Mouse (Mus musculus): ENCODE measurements at regions not wholly inside any gene's neighbourhood (a gene's known extent, or its start where the extent isn't known, plus 50 kb on each side); places are given as distances from the start of the nearest gene placed in this dataset.
A peak's percentile ranks its signal among the peaks of the same experiment; 100 is the strongest.
"Not testable (repeated sequence)": the region's sequence is repeated elsewhere in the genome, so short reads cannot be mapped to it uniquely, and the experiment has no call there.

DNA sequence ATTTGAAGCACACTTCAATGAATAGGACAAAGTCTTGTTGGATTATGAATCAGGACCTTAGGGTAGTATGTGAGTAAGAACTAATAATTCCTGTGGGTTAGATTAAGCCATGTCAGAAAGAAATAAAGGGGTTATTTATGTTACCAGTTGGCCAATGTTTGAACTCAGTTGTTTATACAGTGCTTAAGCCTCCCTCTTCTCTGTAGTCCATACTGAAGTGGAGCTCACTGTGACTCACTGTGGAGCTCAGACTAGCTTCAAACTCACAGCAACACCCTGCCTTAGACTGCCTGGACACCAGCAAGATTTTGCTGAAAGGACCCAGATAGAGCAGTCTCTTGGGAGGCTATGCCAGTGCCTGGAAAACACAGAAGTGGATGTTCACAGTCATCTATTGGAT, 143.3 kb upstream of the Nhs start:
- H3K4me1 ChIP-seq (ENCODE audit: control insufficient read depth, insufficient read depth, low read length), result no peaks in the 10 kb centered on the region
- DNase-seq, result no peak
- no peaks in the 10 kb centered on the region for H3K27me3 ChIP-seq (replicated peaks; ENCODE audit: control insufficient read depth, insufficient read depth, low read length)
- no peaks in the 10 kb centered on the region for H3K36me3 ChIP-seq (ENCODE audit: control insufficient read depth, insufficient read depth, low read length)
- H3K27ac ChIP-seq (ENCODE audit: insufficient read depth, low read depth, low read length), result no peak overlapping the region
- TF ChIP-seq POLR2A (IDR thresholded peaks at IDR 0.05; ENCODE audit: low read depth, low read length), result no peak
- TF ChIP-seq CTCF (conservative IDR thresholded peaks at IDR 0.05; ENCODE audit: insufficient read depth, insufficient read length, low read depth, low read length), result no peak
- H3K4me3 ChIP-seq (ENCODE audit: insufficient read depth, low read depth, low read length), result no peak overlapping the region

DNA sequence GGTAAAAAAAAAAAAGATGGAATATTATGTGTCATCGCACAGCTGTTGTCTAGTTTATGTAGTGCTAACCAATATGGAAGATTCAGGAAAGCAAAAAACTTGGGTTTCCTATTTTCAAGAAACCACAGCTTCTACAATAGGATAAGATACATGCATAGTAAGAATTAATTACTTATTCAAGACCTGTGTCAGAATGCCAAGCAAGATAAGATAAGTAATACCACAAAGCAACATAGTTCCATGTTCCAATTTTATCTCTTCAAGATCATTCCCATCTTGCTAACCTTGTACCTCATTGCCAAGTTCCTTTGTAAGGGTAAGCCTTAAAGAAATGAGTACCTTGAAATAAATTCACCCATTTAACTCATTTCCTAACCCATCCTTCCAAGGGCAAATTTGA, 131.7 kb upstream of the Nhs start:
- H3K27ac ChIP-seq (ENCODE audit: insufficient read depth, low read depth, low read length), result no peak overlapping the region
- no peaks in the 10 kb centered on the region for H3K27me3 ChIP-seq (replicated peaks; ENCODE audit: control insufficient read depth, insufficient read depth, low read length)
- H3K4me1 ChIP-seq (ENCODE audit: control insufficient read depth, insufficient read depth, low read length), result no peaks in the 10 kb centered on the region
- H3K36me3 ChIP-seq (ENCODE audit: control insufficient read depth, insufficient read depth, low read length), result no peaks in the 10 kb centered on the region
- H3K4me3 ChIP-seq (ENCODE audit: insufficient read depth, low read depth, low read length), result no peak overlapping the region
- no peak for TF ChIP-seq CTCF (conservative IDR thresholded peaks at IDR 0.05; ENCODE audit: insufficient read depth, insufficient read length, low read depth, low read length)
- no peak for TF ChIP-seq POLR2A (IDR thresholded peaks at IDR 0.05; ENCODE audit: low read depth, low read length)
- DNase-seq, result no peak
- WGBS, result 96% methylated on average over 1 of the region's 1 CpGs

DNA sequence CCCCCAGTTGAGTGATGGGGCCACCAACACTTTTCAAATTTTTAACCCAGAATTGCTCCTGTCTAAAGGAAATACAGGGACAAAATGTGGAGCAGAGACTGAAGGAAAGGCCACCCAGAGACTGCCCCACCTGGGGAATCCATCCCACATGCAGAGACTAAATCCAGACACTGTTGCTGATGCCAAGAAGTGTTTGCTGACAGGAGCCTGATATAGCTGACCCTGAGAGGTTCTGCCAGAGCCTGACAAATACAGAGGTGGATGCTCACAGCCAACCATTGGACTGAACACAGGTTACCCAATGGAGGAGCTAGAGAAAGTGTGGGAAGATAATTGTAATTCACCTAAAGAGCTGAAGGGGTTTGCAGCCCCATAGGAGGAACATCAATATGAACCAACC, 126.6 kb upstream of the Nhs start:
- not testable (repeated sequence) for H3K4me3 ChIP-seq (ENCODE audit: insufficient read depth, low read depth, low read length); H3K36me3 ChIP-seq (ENCODE audit: control insufficient read depth, insufficient read depth, low read length); H3K27me3 ChIP-seq (replicated peaks; ENCODE audit: control insufficient read depth, insufficient read depth, low read length); H3K4me1 ChIP-seq (ENCODE audit: control insufficient read depth, insufficient read depth, low read length); H3K27ac ChIP-seq (ENCODE audit: insufficient read depth, low read depth, low read length); DNase-seq

GRCm38 (mm10) chrX:162284252-162284651, 124.7 kb upstream of the Nhs start:
- no peak overlapping the region for H3K27ac ChIP-seq (ENCODE audit: insufficient read depth, low read depth, low read length)
- no peak for DNase-seq
- no peaks in the 10 kb centered on the region for H3K27me3 ChIP-seq (replicated peaks; ENCODE audit: control insufficient read depth, insufficient read depth, low read length)
- H3K36me3 ChIP-seq (ENCODE audit: control insufficient read depth, insufficient read depth, low read length), result no peaks in the 10 kb centered on the region
- no peak for TF ChIP-seq POLR2A (IDR thresholded peaks at IDR 0.05; ENCODE audit: low read depth, low read length)
- TF ChIP-seq CTCF (conservative IDR thresholded peaks at IDR 0.05; ENCODE audit: insufficient read depth, insufficient read length, low read depth, low read length), result no peak
- H3K4me1 ChIP-seq (ENCODE audit: control insufficient read depth, insufficient read depth, low read length), result no peaks in the 10 kb centered on the region
- WGBS, result 86% methylated on average over 3 of the region's 3 CpGs
- no peak overlapping the region for H3K4me3 ChIP-seq (ENCODE audit: insufficient read depth, low read depth, low read length)

DNA sequence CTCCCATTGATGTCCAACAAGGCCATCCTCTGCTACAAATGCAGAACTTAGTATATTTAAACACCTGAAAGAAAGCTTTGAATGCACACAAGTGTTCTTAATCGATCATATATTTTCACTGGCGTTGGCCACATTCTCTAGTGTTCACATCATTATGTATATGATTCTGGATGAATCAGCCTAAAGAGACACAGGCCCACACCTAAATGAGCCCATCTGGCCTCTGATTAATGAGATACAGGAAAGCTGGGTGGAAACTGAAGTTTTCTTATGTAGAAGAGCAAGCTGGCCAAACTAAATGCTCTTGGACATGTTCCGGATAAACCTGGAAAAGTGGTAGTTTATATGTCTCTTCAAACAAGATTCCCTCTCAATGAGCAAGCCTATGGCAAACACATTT, 123.2 kb upstream of the Nhs start:
- WGBS, result 100% methylated on average over 3 of the region's 3 CpGs
- H3K4me3 ChIP-seq (ENCODE audit: insufficient read depth, low read depth, low read length), result no peak overlapping the region

DNA sequence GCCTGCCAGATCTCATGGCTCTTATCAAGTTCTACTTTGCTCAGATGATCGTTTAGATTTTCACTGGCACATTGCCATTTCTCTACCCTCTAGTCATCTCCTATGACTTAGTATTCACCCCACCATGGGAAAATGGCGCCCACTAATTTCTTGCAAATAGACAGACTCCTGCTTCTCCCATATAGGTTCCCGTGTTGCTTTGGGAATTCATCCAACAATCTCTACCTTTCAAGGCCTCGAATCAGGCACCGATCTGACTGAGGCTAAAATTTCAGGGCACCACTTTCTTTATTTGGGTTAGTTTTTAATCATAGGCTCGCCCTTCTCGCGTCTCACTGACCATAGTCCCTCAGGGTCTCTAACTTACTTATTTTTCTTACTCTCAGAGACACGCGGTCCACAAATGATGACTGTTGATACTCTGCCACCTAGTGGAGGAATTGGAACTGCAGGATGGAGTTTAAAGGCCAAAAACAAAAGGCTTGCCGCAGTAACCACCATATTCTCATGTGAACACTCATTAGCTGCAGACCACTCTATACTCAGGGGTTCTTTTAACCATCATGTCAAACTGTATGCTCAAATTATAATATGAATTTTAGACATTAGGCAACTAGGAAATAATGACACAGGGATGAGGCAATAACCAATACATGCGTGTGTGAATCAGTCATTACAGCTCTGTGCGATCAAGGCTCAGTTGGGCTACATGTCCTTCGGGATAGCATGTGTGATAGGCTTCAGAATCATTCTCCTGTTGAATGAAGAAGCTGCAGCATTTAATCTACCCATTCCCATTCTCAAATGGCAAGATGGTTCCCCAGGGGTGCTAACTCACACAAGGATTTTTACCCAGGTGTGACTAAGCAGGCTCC, 119.5 kb upstream of the Nhs start:
- WGBS, result 29% methylated on average over 14 of the region's 14 CpGs
- Histone ChIP-seq H3K27ac (ENCODE audit: insufficient read depth, low read depth, low read length) (no peak overlapping the region), H3K4me1 (ENCODE audit: control insufficient read depth, insufficient read depth, low read length) (no peaks in the 10 kb centered on the region), H3K36me3 (ENCODE audit: control insufficient read depth, insufficient read depth, low read length) (no peaks in the 10 kb centered on the region), H3K4me3 (ENCODE audit: insufficient read depth, low read depth, low read length) (no peak overlapping the region), H3K27me3 (replicated peaks; ENCODE audit: control insufficient read depth, insufficient read depth, low read length) (no peaks in the 10 kb centered on the region)
- TF ChIP-seq CTCF (conservative IDR thresholded peaks at IDR 0.05; ENCODE audit: insufficient read depth, insufficient read length, low read depth, low read length) (peak; percentile 28; the same call in 1 of the 2 replicates), POLR2A (IDR thresholded peaks at IDR 0.05; ENCODE audit: low read depth, low read length) (no peak)
- peak; percentile 75 for DNase-seq

More for the DNA sequence above, 123.2 kb upstream of the Nhs start:
- no peak for TF ChIP-seq POLR2A (IDR thresholded peaks at IDR 0.05; ENCODE audit: low read depth, low read length)
- no peak for TF ChIP-seq CTCF (conservative IDR thresholded peaks at IDR 0.05; ENCODE audit: insufficient read depth, insufficient read length, low read depth, low read length)
- no peaks in the 10 kb centered on the region for H3K4me1 ChIP-seq (ENCODE audit: control insufficient read depth, insufficient read depth, low read length)
- DNase-seq, result no peak
- H3K27ac ChIP-seq (ENCODE audit: insufficient read depth, low read depth, low read length), result no peak overlapping the region
- no peaks in the 10 kb centered on the region for H3K27me3 ChIP-seq (replicated peaks; ENCODE audit: control insufficient read depth, insufficient read depth, low read length)
- no peaks in the 10 kb centered on the region for H3K36me3 ChIP-seq (ENCODE audit: control insufficient read depth, insufficient read depth, low read length)

GRCm38 (mm10) chrX:162274581-162274980, 115.1 kb upstream of the Nhs start:
- Histone ChIP-seq H3K27me3 (replicated peaks; ENCODE audit: control insufficient read depth, insufficient read depth, low read length) (no peaks in the 10 kb centered on the region), H3K4me3 (ENCODE audit: insufficient read depth, low read depth, low read length) (no peak overlapping the region), H3K36me3 (ENCODE audit: control insufficient read depth, insufficient read depth, low read length) (no peaks in the 10 kb centered on the region), H3K27ac (ENCODE audit: insufficient read depth, low read depth, low read length) (no peak overlapping the region), H3K4me1 (ENCODE audit: control insufficient read depth, insufficient read depth, low read length) (no peaks in the 10 kb centered on the region)
- WGBS, result 87% methylated on average over 5 of the region's 5 CpGs
- DNase-seq, result no peak
- TF ChIP-seq POLR2A (IDR thresholded peaks at IDR 0.05; ENCODE audit: low read depth, low read length) (no peak), CTCF (conservative IDR thresholded peaks at IDR 0.05; ENCODE audit: insufficient read depth, insufficient read length, low read depth, low read length) (no peak)
